Mouse (Mus musculus): ENCODE results near the gene Fam219b. TPM values are rescaled to one million over a fixed set of nuclear protein-coding genes. Genes with fewer than 3 reads are reported as not detected.

Fam219b gene
- polyA plus RNA-seq, 1 experiment: not detected

DNA sequence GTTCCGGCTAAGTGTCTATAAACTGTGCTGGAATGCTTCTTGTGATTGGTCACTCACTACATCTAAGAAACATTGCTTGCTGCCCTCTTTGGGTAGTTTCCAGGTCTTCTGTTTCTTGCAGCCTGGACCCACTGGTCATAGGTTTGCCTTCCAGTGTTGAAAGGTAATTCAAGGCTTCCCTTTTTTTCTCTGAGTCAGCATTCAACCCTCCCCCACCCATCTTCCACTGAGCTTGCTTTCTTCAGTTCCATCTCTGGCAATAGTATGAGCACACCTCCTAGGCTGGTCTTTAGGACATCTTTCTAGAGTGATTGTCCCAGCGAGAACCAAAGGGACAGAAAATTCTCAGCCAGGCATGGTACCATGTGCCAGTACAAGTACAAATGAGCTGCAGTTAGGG is 2.2 kb downstream of the Fam219b start:
- WGBS: 90% methylated on average over 2 of the region's 2 CpGs
- no peak overlapping the region for H3K27ac ChIP-seq (ENCODE audit: insufficient read depth, low read depth, low read length)

DNA sequence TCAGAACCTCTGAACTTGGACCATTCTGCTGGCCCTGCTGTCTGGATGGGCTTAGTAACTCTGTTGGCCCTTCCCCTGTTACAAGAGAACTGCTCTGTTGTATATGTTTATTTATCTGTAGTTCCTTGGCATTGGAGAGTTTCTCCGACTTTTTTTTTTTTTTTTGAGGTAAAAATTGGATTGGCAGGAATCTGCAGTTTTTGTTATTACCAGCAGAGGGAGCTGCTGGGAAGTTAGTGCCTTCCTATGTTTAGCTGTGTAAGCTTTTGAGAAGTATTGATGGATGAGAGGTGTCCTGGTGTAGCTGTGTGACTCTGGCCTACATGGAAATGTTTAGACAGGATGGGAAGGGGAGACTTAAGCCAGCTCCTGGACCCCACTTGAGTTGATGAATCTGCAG is 4.0 kb downstream of the Fam219b start:
- WGBS: 0% methylated on average over 1 of the region's 1 CpGs
- H3K4me3 ChIP-seq (ENCODE audit: insufficient read depth, low read depth, low read length): no peak overlapping the region
- no peak overlapping the region for H3K27ac ChIP-seq (ENCODE audit: insufficient read depth, low read depth, low read length)
- H3K4me1 ChIP-seq (ENCODE audit: control insufficient read depth, insufficient read depth, low read length): peaks cover 14% of the 10 kb centered on the region
- TF ChIP-seq CTCF (IDR thresholded peaks at IDR 0.05; ENCODE audit: insufficient read depth, low read depth, low read length): no peak
- no peak for TF ChIP-seq POLR2A (IDR thresholded peaks at IDR 0.05; ENCODE audit: insufficient read depth, low read depth, low read length)

More for the DNA sequence above, 2.2 kb downstream of the Fam219b start:
- TF ChIP-seq POLR2A (IDR thresholded peaks at IDR 0.05; ENCODE audit: insufficient read depth, low read depth, low read length) (no peak), CTCF (IDR thresholded peaks at IDR 0.05; ENCODE audit: insufficient read depth, low read depth, low read length) (no peak)
- Histone ChIP-seq H3K4me1 (ENCODE audit: control insufficient read depth, insufficient read depth, low read length) (peaks cover 14% of the 10 kb centered on the region), H3K4me3 (ENCODE audit: insufficient read depth, low read depth, low read length) (no peak overlapping the region)

DNA sequence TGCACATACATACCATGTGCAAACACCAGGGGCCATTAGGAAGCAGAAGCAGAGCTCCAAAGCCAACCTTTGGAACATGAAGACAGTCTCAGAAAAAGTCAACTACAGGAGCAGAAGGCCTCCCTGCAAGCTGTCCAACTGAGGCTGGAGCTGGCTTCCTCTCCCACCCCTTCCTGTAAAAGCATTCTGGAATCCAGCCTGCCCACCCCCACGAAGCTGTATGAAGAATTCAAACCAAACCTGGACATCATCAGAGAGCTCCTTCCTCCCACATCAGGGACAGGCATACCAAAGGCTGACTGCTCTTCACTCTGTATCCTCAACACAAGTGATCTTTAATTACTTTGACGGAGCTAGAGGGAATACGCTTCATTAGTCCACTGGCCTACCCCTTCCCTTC is 6.6 kb downstream of the Fam219b start:
- Histone ChIP-seq H3K4me1 (ENCODE audit: control insufficient read depth, insufficient read depth, low read length) (peaks cover 15% of the 10 kb centered on the region; the same call in 1 of the 2 replicates), H3K4me3 (ENCODE audit: insufficient read depth, low read depth, low read length) (no peak overlapping the region), H3K27ac (ENCODE audit: insufficient read depth, low read depth, low read length) (no peak overlapping the region)
- WGBS: 55% methylated on average over 3 of the region's 3 CpGs
- TF ChIP-seq CTCF (IDR thresholded peaks at IDR 0.05; ENCODE audit: insufficient read depth, low read depth, low read length) (no peak), POLR2A (IDR thresholded peaks at IDR 0.05; ENCODE audit: insufficient read depth, low read depth, low read length) (no peak)

DNA sequence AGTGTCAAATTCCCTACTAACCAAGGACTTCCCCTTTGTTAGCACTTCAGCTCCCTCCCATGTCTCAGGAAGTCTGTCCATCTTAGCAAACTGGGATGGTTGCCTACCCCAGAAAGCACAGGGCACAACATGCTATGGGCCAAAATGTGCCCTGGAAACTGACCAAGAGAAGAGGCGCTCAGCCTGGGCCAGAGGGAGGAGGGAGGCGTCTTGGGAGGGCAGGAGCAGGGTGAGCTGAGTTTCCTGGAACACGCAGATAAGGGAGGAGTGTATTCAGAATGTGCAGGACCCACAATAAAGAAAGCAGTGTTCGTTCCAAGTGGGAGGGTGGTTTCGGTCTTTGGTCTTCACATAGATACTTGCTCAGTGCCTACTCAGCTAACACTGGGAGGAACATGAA is 10.0 kb downstream of the Fam219b start:
- H3K4me1 ChIP-seq (ENCODE audit: control insufficient read depth, insufficient read depth, low read length): peaks cover 17% of the 10 kb centered on the region; the same call in 1 of the 2 replicates
- 52% methylated on average over 5 of the region's 5 CpGs for WGBS
- no peak overlapping the region for H3K27ac ChIP-seq (ENCODE audit: insufficient read depth, low read depth, low read length)
- H3K4me3 ChIP-seq (ENCODE audit: insufficient read depth, low read depth, low read length): no peak overlapping the region
- no peak for TF ChIP-seq POLR2A (IDR thresholded peaks at IDR 0.05; ENCODE audit: insufficient read depth, low read depth, low read length)
- TF ChIP-seq CTCF (IDR thresholded peaks at IDR 0.05; ENCODE audit: insufficient read depth, low read depth, low read length): no peak

DNA sequence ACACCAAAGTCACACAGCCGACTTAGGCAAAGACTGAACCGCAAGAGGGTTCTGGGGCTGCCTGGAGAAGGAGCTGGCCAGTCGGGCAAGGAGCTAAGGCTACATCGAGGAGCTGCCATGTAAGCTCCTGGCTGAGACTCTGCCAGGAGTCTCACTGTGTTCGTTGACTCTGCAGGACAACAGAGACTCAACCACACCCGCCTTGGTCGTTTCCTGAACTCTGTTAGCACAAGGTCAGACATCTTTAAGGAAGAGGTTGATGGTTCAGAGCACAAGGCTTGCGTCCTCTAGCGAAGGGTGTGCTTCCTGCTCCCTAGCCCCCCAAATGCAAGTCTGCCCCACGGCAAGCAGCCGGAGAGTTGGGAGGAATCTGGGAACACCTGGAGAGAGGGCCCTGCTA is 10.5 kb downstream of the Fam219b start:
- no peak overlapping the region for H3K27ac ChIP-seq (ENCODE audit: insufficient read depth, low read depth, low read length)
- H3K4me3 ChIP-seq (ENCODE audit: insufficient read depth, low read depth, low read length): no peak overlapping the region
- no peak for TF ChIP-seq CTCF (IDR thresholded peaks at IDR 0.05; ENCODE audit: insufficient read depth, low read depth, low read length)
- no peak for TF ChIP-seq POLR2A (IDR thresholded peaks at IDR 0.05; ENCODE audit: insufficient read depth, low read depth, low read length)
- peaks cover 17% of the 10 kb centered on the region; the same call in 1 of the 2 replicates for H3K4me1 ChIP-seq (ENCODE audit: control insufficient read depth, insufficient read depth, low read length)
- 85% methylated on average over 11 of the region's 11 CpGs for WGBS

DNA sequence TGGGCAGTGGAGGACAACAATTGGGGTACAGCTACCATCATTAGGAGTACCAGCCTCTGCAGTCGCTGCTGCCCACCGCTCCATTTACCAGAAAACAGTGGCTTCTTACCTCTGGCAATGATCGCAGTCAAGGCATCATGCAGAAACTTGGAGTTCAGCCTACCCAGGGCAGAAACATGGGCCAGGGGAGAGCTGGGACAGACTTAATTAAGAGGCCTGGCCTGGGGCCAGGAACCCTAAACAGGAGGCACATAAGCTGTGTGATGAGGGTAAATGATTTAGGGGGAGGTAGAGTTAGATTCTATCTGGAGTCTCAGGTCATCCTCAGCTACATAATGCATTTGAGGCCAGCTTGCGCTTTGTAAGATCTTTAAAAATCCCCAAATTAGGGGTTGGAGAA is 11.9 kb downstream of the Fam219b start:
- 41% methylated on average over 4 of the region's 4 CpGs for WGBS
- Histone ChIP-seq H3K4me3 (ENCODE audit: insufficient read depth, low read depth, low read length) (no peak overlapping the region), H3K27ac (ENCODE audit: insufficient read depth, low read depth, low read length) (no peak overlapping the region; the same call in 1 of the 2 replicates), H3K4me1 (ENCODE audit: control insufficient read depth, insufficient read depth, low read length) (peaks cover 19% of the 10 kb centered on the region; the same call in 1 of the 2 replicates)
- TF ChIP-seq CTCF (IDR thresholded peaks at IDR 0.05; ENCODE audit: insufficient read depth, low read depth, low read length) (no peak), POLR2A (IDR thresholded peaks at IDR 0.05; ENCODE audit: insufficient read depth, low read depth, low read length) (no peak)

DNA sequence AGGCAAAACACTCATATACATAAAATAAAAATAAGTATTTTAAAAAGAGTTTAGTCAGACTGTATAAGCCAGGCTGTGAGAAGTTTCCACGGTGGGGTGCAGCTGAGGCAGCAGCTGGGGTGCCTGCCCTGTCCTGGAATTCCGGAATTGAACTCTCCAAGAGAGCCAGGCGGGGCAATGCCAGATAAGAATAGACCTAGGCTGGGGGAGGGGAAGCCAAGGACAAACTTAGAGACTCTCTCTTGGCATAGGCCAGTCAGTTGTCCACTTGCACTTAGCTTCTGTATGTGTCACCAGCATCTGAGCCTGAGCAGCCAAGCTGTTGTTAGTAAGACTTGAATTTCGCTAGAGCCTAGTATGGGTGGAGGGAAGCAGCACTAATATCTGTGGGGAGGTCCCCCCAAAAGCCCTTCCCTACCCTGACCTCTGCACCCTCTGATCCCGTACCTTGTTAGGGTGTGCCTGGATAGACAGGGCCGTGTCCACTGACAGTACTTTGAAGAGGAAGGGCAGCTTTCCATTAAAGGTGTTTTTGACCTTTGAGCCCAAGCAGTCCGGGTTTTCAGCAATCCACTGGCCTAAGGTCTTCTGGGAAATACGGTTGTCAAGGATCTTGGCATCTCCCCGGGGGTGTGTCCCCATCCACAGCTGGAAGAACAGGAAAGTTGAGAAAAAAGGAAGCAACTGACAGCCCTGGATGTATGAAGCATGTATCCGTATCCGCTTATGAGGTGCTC is 13.0 kb downstream of the Fam219b start:
- Histone ChIP-seq H3K27ac (ENCODE audit: insufficient read depth, low read depth, low read length) (no peak overlapping the region), H3K4me3 (ENCODE audit: insufficient read depth, low read depth, low read length) (no peak overlapping the region), H3K4me1 (ENCODE audit: control insufficient read depth, insufficient read depth, low read length) (peaks cover 19% of the 10 kb centered on the region; the same call in 1 of the 2 replicates)
- WGBS: 85% methylated on average over 11 of the region's 11 CpGs
- TF ChIP-seq CTCF (IDR thresholded peaks at IDR 0.05; ENCODE audit: insufficient read depth, low read depth, low read length) (no peak), POLR2A (IDR thresholded peaks at IDR 0.05; ENCODE audit: insufficient read depth, low read depth, low read length) (no peak)

DNA sequence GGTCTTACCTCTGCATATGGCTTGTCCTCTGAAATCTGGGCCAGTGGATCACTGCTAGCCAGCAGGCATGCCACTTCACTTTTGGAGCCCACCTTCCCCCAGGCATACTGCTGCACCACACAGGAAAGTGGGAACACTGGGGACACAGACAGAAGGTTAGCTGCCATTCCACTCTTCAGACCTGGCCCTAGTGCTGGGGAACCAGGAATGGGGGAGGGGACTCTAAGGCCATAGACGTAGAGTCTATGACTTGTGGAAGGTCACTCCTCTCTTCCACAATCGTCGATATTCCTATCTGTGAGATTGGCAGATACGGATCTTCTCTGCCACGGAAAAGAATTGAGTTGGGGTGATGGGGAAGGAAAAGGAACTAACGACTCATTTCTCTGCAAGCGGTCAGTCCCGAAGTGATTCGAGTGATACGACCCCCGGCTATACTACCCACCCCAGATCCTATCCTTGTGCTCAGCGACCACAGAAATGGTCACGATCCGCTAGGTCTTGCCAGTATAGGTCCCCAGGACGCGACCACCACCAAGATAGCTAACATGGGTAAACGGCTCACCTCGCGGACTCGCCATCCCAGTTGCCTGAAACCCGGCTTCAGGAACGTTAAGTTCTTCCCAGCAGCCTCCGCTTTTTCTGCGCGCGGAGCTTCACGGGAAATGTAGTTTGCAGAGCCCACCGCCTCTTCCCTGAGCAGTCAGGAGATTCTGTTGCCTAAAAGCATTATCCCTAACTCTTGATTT is 15.0 kb downstream of the Fam219b start, which contains the start of gene Mpi:
Gene Mpi, minus strand, starts transcription at position 625 of the 749 bp plus-strand sequence.
- Histone ChIP-seq H3K4me1 (ENCODE audit: control insufficient read depth, insufficient read depth, low read length) (peaks cover 17% of the 10 kb centered on the region; the same call in 1 of the 2 replicates), H3K27ac (ENCODE audit: insufficient read depth, low read depth, low read length) (no peak within 1 kb of the TSS), H3K4me3 (ENCODE audit: insufficient read depth, low read depth, low read length) (peak within 1 kb of the TSS; percentile 97)
- WGBS: 5% methylated on average over 28 of the region's 28 CpGs
- TF ChIP-seq CTCF (IDR thresholded peaks at IDR 0.05; ENCODE audit: insufficient read depth, low read depth, low read length) (no peak), POLR2A (IDR thresholded peaks at IDR 0.05; ENCODE audit: insufficient read depth, low read depth, low read length) (peak; percentile 46; the same call in 1 of the 2 replicates)

DNA sequence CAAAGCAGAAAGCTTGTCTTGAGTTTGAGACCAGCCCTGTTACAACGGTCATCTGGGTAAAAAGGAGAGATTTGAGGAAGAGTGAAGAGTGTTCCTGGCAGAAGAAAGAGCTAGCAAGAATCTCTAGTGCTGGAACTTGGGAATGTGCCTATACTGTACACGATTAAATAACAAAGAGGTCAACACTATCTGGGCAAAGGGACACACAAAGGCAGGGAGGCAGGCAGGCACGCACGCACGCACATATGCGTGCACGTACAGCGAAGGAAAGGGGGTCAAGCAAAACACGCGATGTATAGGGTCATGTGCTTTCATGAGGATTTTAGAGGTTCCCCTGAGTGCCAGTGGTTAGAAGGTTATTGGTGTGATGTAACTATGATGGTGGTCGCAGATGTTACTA is 15.8 kb downstream of the Fam219b start:
- H3K4me3 ChIP-seq (ENCODE audit: insufficient read depth, low read depth, low read length): no peak overlapping the region
- TF ChIP-seq CTCF (IDR thresholded peaks at IDR 0.05; ENCODE audit: insufficient read depth, low read depth, low read length) (no peak), POLR2A (IDR thresholded peaks at IDR 0.05; ENCODE audit: insufficient read depth, low read depth, low read length) (no peak)
- H3K27ac ChIP-seq (ENCODE audit: insufficient read depth, low read depth, low read length): no peak overlapping the region
- WGBS: 81% methylated on average over 11 of the region's 11 CpGs
- H3K4me1 ChIP-seq (ENCODE audit: control insufficient read depth, insufficient read depth, low read length): peaks cover 12% of the 10 kb centered on the region; the same call in 1 of the 2 replicates

Measured in olfactory bulb, adult 2 months (tissue).